Mouse (Mus musculus) left cerebral cortex, adult 8-10 months (tissue): Measurements from ENCODE around the gene Slco3a1. TPM values are rescaled to one million over a fixed set of nuclear protein-coding genes. Genes with fewer than 3 reads are reported as not detected.

Experiments
- DNase-seq, 2 experiments: peaks; one replicate each; pipeline ENCODE4 v3.0.0; 2022; ENCODE audit warnings: low spot score in 2 of 2
- total RNA-seq, 4 experiments: library from RNA; stranded (reverse); gene quantifications; 2 replicates each; pipeline ENCODE4 v1.2.4; 2022

Gene Slco3a1
- total RNA-seq, 4 experiments from 2014 or later = 44.2 to 47.3 (median 44.9) TPM

GRCm38 (mm10) chr7:74386257-74386656 lies 168.3 kb downstream of the Slco3a1 start:
- DNase-seq = no peak

- DNase-seq = no peak
Measured at GRCm38 (mm10) chr7:74383040-74383666, 171.4 kb downstream of the Slco3a1 start.

GRCm38 (mm10) chr7:74382286-74382685 lies 172.3 kb downstream of the Slco3a1 start:
- no peak for DNase-seq

GRCm38 (mm10) chr7:74381881-74382281 lies 172.7 kb downstream of the Slco3a1 start:
- no peak for DNase-seq

- DNase-seq = no peak
Measured at GRCm38 (mm10) chr7:74381051-74381450, 173.5 kb downstream of the Slco3a1 start.

- DNase-seq = no peak
Measured at GRCm38 (mm10) chr7:74377909-74378308, 176.7 kb downstream of the Slco3a1 start.

GRCm38 (mm10) chr7:74376397-74377044 lies 178.1 kb downstream of the Slco3a1 start:
- peak in 1 of 2 experiments; percentile 48 for DNase-seq

GRCm38 (mm10) chr7:74375174-74375957 lies 179.2 kb downstream of the Slco3a1 start:
- no peak for DNase-seq

GRCm38 (mm10) chr7:74373056-74373455 lies 181.5 kb downstream of the Slco3a1 start:
- no peak for DNase-seq

- no peak for DNase-seq
Measured at GRCm38 (mm10) chr7:74372141-74372582, 182.4 kb downstream of the Slco3a1 start.

- no peak for DNase-seq
Measured at GRCm38 (mm10) chr7:74371656-74372055, 182.9 kb downstream of the Slco3a1 start.

- no peak for DNase-seq
Measured at GRCm38 (mm10) chr7:74371208-74371607, 183.4 kb downstream of the Slco3a1 start.

GRCm38 (mm10) chr7:74369657-74370056 lies 184.9 kb downstream of the Slco3a1 start:
- DNase-seq = no peak

- no peak for DNase-seq
Measured at GRCm38 (mm10) chr7:74368256-74368980, 186.2 kb downstream of the Slco3a1 start.

GRCm38 (mm10) chr7:74367350-74367749 lies 187.2 kb downstream of the Slco3a1 start:
- DNase-seq = no peak

- no peak for DNase-seq
Measured at GRCm38 (mm10) chr7:74365623-74366022, 189.0 kb downstream of the Slco3a1 start.

- no peak for DNase-seq
Measured at GRCm38 (mm10) chr7:74364956-74365355, 189.6 kb downstream of the Slco3a1 start.

GRCm38 (mm10) chr7:74363440-74363839 lies 191.1 kb downstream of the Slco3a1 start:
- DNase-seq = no peak

- DNase-seq = no peak
Measured at GRCm38 (mm10) chr7:74361677-74362076, 192.9 kb downstream of the Slco3a1 start.

GRCm38 (mm10) chr7:74357027-74357426 lies 197.6 kb downstream of the Slco3a1 start:
- no peak for DNase-seq

- no peak for DNase-seq
Measured at GRCm38 (mm10) chr7:74354527-74355256, 199.9 kb downstream of the Slco3a1 start.
